Comparison of ENCODE assay signal across 19 mouse cellular contexts in genomic region chr17:71870232-71870621, GRCm38 (mm10).
DNase-seq lines count a peak whose midpoint lies in the region; ATAC-seq lines count a peak whose summit lies in the region.
"Had no signal": no experiment of that assay in that cellular context is flagged by ENCODE, and none has a peak within 500 bp of the region (broad histone marks: within the 10 kb centered on the region; RNA-seq: fewer than 3 reads in every experiment).

No protein-coding gene starts in this region.

- no peak overlapping the region for H3K27ac ChIP-seq in hindbrain, embryonic 12.5 days
- no peak overlapping the region for H3K27ac ChIP-seq in hindbrain, embryonic 11.5 days (ENCODE audit: low read depth, low read length)
- H3K27ac ChIP-seq in midbrain, embryonic 14.5 days (replicated peaks; ENCODE audit: low read depth, low read length): no peak overlapping the region
- no peak overlapping the region for H3K27ac ChIP-seq in midbrain, embryonic 16.5 days (ENCODE audit: low read length)
- H3K27ac ChIP-seq: hindbrain, embryonic 15.5 days; kidney, postnatal 0 days; liver, embryonic 14.5 days had no signal

- no peaks in the 10 kb centered on the region for H3K36me3 ChIP-seq in hindbrain, embryonic 12.5 days
- no peaks in the 10 kb centered on the region for H3K36me3 ChIP-seq in hindbrain, embryonic 11.5 days (ENCODE audit: control insufficient read depth, insufficient read depth, low read length)
- H3K36me3 ChIP-seq in midbrain, embryonic 14.5 days (ENCODE audit: control insufficient read depth, insufficient read depth, low read length): no peaks in the 10 kb centered on the region
- H3K36me3 ChIP-seq in midbrain, embryonic 16.5 days (ENCODE audit: control insufficient read depth, insufficient read depth, low read length): no peaks in the 10 kb centered on the region
- H3K36me3 ChIP-seq: hindbrain, embryonic 15.5 days had no signal

- peak; percentile 18 for DNase-seq in embryo, embryonic 11 days
- DNase-seq in embryo, embryonic 9.5 days (ENCODE audit: extremely low spot score): no peak
- DNase-seq in hindbrain, embryonic 11.5 days (ENCODE audit: low spot score): no peak
- peak; percentile 14 for DNase-seq in midbrain, embryonic 14.5 days
- DNase-seq in ovary, adult 18-20 months (ENCODE audit: low spot score): no peak
- DNase-seq: cerebellum, adult 11 months; cerebellum, adult 9-10 months; cerebellum, postnatal 36 days; kidney, adult 2 months; liver; thymus, adult 18-20 months; thymus, postnatal 25 days had no signal

- H3K4me1 ChIP-seq in hindbrain, embryonic 12.5 days: peaks cover 7% of the 10 kb centered on the region; the same call in 1 of the 2 replicates
- no peaks in the 10 kb centered on the region; the same call in 1 of the 2 replicates for H3K4me1 ChIP-seq in hindbrain, embryonic 11.5 days (replicated peaks; ENCODE audit: control insufficient read depth, insufficient read depth, low read length)
- peaks cover 7% of the 10 kb centered on the region for H3K4me1 ChIP-seq in midbrain, embryonic 14.5 days (ENCODE audit: control insufficient read depth, insufficient read depth, low read length)
- peaks cover 12% of the 10 kb centered on the region; the same call in 1 of the 2 replicates for H3K4me1 ChIP-seq in midbrain, embryonic 16.5 days (ENCODE audit: control insufficient read depth, insufficient read depth, low read length)

- H3K4me2 ChIP-seq in hindbrain, embryonic 12.5 days (replicated peaks): peak overlapping the region; percentile 87; the same call in 1 of the 2 replicates
- H3K4me2 ChIP-seq in hindbrain, embryonic 11.5 days (replicated peaks; ENCODE audit: low read depth, low read length): no peak overlapping the region
- no peak overlapping the region for H3K4me2 ChIP-seq in midbrain, embryonic 14.5 days (ENCODE audit: low read length)
- no peak overlapping the region; the same call in 1 of the 2 replicates for H3K4me2 ChIP-seq in midbrain, embryonic 16.5 days (ENCODE audit: low read length)

- WGBS in hindbrain, embryonic 12.5 days: 88% methylated on average over 8 of the region's 8 CpGs
- WGBS in hindbrain, embryonic 11.5 days: 89% methylated on average over 8 of the region's 8 CpGs
- WGBS in midbrain, embryonic 14.5 days: 89% methylated on average over 8 of the region's 8 CpGs
- 92% methylated on average over 8 of the region's 8 CpGs for WGBS in midbrain, embryonic 16.5 days

- H3K4me3 ChIP-seq in hindbrain, embryonic 12.5 days: no peak overlapping the region
- no peak overlapping the region for H3K4me3 ChIP-seq in hindbrain, embryonic 11.5 days (ENCODE audit: low read depth, low read length)
- no peak overlapping the region for H3K4me3 ChIP-seq in midbrain, embryonic 14.5 days (replicated peaks; ENCODE audit: low read depth, low read length)
- no peak overlapping the region for H3K4me3 ChIP-seq in midbrain, embryonic 16.5 days (ENCODE audit: low read depth, low read length)

- no peak overlapping the region for H3K9ac ChIP-seq in hindbrain, embryonic 12.5 days
- no peak overlapping the region for H3K9ac ChIP-seq in hindbrain, embryonic 11.5 days (ENCODE audit: low read depth, low read length)
- no peak overlapping the region for H3K9ac ChIP-seq in midbrain, embryonic 14.5 days (replicated peaks; ENCODE audit: low read length)
- H3K9ac ChIP-seq in midbrain, embryonic 16.5 days (ENCODE audit: low read depth, low read length): no peak overlapping the region
- H3K9ac ChIP-seq: liver, embryonic 14.5 days had no signal

- no peak for ATAC-seq in hindbrain, embryonic 12.5 days (ENCODE audit: low FRiP score)
- ATAC-seq in hindbrain, embryonic 11.5 days (ENCODE audit: low FRiP score): no peak
- no peak for ATAC-seq in midbrain, embryonic 14.5 days (ENCODE audit: low FRiP score, low TSS enrichment)
- ATAC-seq in midbrain, embryonic 16.5 days: no peak
- ATAC-seq: inflammation-experienced regulatory T-cells, adult 6 months; Patski had no signal

- no peaks in the 10 kb centered on the region for H3K27me3 ChIP-seq in hindbrain, embryonic 12.5 days
- no peaks in the 10 kb centered on the region for H3K27me3 ChIP-seq in hindbrain, embryonic 11.5 days (ENCODE audit: control insufficient read depth, insufficient read depth, low read length)
- no peaks in the 10 kb centered on the region for H3K27me3 ChIP-seq in midbrain, embryonic 14.5 days (ENCODE audit: control insufficient read depth, insufficient read depth, low read length)
- no peaks in the 10 kb centered on the region; the same call in 1 of the 2 replicates for H3K27me3 ChIP-seq in midbrain, embryonic 16.5 days (ENCODE audit: control insufficient read depth, insufficient read depth, low read depth, low read length)
- H3K27me3 ChIP-seq: hindbrain, embryonic 15.5 days; Patski had no signal

- no peaks in the 10 kb centered on the region for H3K9me3 ChIP-seq in hindbrain, embryonic 12.5 days (replicated peaks)
- H3K9me3 ChIP-seq in hindbrain, embryonic 11.5 days (ENCODE audit: control insufficient read depth, low read length): no peaks in the 10 kb centered on the region
- no peaks in the 10 kb centered on the region for H3K9me3 ChIP-seq in midbrain, embryonic 14.5 days (ENCODE audit: control insufficient read depth, low read length)
- no peaks in the 10 kb centered on the region for H3K9me3 ChIP-seq in midbrain, embryonic 16.5 days (replicated peaks; ENCODE audit: control insufficient read depth, low read length, poor library complexity, severe bottlenecking)
- H3K9me3 ChIP-seq: hindbrain, embryonic 15.5 days had no signal

Comparison
In these comparisons a context has a peak if more than half of its experiments do, and no peak if none do; other contexts are left out.
1. DNase-seq: peak in embryo, embryonic 11 days (single experiment) and midbrain, embryonic 14.5 days (single experiment); none in embryo, embryonic 9.5 days (single experiment), hindbrain, embryonic 11.5 days (single experiment) and ovary, adult 18-20 months (single experiment).